Mouse (Mus musculus) lung, postnatal 36 days (tissue): ENCODE results near the gene Ifit3.
"Not testable (repeated sequence)": the region's sequence is repeated elsewhere in the genome, so short reads cannot be mapped to it uniquely, and the experiment has no call there.

Experiments used
- DNase-seq: peaks from one replicate; pipeline ENCODE4 v3.0.0; 2022; ENCODE audit warnings: mixed read lengths

Ifit3 gene

DNA sequence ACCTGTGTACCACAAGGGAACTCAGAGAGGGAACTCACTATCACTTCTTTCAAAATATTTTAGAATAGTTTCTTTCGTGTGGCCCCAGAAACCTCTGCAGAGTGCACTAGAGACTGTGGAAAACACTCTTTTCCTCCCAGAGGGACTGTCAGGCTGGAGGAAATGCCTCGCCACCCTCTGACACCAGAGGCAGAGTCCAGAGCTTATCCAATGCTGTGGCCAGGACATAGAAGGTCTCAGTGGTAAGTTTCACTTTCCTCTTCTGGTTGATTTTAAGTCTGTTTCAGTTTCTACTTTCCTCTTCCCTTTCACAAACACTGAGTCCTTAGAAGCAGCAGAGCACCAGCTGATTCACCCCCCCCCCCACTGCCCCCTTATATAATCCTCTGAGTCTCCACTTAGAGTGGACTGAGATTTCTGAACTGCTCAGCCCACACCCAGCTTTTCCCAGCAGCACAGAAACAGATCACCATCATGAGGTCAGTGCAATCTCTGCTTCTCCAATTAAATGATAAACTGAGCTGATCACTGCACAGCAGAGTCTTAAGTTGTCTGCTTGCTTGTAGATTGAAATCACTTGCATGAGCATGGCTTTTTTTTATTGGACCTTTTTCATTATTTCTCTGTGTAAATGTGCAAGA is at the start of gene Ifit3:
Gene Ifit3, plus strand, starts transcription at position 406 of the 641 bp plus-strand sequence.
- peak; percentile 54 for DNase-seq

DNA sequence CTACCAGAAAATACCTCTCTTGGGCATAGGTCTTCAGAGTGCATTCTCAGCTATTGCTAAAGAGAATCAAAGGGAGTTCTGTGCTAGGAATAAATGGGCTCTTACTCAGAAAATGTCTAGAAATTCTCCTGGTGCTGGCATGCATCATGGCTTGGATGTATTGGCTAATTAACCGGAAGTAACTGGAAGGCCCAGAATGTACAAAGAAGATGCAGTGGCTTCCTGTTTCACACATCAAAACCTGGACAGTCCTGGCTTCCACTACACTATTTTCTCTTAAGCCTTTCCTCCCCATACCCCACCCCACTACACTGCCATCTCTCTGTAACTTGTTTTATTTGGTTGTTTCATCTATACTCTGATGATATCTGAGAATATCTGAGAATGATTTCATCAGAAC is 43.9 kb upstream of the Ifit3 start:
- no peak for DNase-seq

- DNase-seq = no peak
Measured at GRCm38 (mm10) chr19:34546211-34546610, 37.1 kb upstream of the Ifit3 start.

DNA sequence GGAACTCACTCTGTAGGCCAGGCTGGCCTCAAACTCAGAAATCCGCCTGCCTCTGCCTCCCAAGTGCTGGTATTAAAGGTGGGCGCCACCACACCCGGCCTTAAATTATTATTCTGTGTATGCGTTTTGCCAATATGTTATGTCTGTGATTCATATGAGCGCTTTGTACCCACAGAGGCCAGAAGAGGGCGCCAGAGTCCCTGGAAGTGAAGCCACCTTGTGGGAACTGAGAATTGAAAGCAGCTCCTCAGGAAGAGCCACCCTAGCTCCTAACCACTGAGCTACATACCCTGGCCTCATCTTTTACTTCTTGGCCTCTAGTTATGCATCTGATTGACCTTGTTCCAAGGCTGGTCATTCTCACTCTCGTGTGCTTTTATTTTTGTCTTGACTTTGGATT is 35.4 kb upstream of the Ifit3 start:
- peak; percentile 95 for DNase-seq

DNA sequence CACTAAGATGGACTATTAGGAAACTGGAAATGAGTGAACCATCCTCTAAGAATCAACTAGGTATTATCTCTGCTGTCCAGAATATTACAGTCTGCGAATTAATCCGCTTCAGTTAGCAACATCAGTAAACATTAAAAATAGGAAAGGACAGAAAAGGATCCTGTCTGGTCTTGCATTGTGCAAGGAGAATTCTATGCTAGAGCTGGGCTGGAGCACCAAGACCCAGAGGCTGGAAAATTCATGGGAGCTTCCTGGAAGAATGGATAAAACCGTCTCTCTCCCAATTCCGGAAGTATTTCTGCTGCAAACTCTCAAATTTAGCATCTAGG is 33.2 kb upstream of the Ifit3 start:
- DNase-seq = no peak

DNA sequence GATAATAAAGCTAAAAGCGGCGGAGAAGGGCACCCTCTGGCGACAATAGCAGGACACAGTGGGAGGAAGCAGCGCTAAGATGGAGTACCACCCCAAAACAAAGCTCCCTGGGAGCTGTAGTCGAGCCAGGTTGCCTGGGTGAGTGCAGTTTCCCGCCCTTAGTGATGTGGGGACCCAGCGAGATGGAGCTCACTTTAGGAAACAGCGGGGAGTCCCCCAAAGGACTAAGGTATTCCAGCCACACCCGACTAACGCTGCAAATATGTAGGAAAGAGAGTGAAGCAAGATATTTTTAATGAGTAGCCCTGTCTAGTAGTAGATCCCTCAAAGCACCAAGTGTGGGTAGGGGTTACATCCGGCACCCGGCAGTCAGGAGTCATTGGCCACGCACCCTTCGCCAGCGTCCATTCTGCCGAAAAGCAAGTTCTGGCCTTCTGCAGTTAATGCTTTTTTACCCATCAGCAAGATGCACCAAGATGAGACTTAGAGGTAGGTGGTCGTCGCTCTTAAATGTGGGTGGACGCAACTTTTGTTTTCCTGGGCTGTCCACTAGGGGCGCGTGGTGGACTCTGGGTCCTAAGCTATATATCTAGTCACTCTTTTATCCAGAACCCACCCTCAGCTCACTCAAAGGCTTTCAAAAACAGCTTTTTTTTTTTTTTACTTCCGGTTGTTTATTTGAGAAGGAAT is 32.7 kb upstream of the Ifit3 start, which contains the start of gene Ifit2:
Gene Ifit2, plus strand, starts transcription at position 161 of the 690 bp plus-strand sequence.
- peak; percentile 84 for DNase-seq

GRCm38 (mm10) chr19:34551981-34552380 is 31.4 kb upstream of the Ifit3 start:
- DNase-seq = peak; percentile 80

GRCm38 (mm10) chr19:34553021-34553420 is 30.3 kb upstream of the Ifit3 start:
- DNase-seq = peak; percentile 54

DNA sequence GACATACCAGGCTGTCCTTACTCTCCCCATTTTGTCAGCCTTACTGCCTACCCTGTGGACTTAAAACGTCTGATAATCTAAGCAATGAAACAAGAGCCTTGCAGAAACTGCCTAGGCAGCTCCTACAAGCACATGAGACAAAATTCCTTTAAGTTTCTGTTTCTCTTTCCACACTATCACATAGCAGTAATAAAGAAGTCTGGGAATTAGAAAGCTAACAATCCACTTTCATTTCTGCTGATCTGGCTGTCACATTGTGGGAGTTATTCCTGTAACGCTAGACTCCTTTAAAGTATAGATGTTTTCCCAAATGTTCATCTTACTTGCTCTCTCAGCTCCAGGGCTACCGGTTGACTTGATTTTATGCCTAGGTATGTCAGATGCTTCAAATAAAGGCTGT is 29.8 kb upstream of the Ifit3 start:
- DNase-seq = no peak

- no peak for DNase-seq
Measured at GRCm38 (mm10) chr19:34554061-34554460, 29.3 kb upstream of the Ifit3 start.

GRCm38 (mm10) chr19:34556621-34557020 is 26.7 kb upstream of the Ifit3 start:
- peak; percentile 58 for DNase-seq

GRCm38 (mm10) chr19:34562556-34562955 is 20.8 kb upstream of the Ifit3 start:
- DNase-seq = no peak

DNA sequence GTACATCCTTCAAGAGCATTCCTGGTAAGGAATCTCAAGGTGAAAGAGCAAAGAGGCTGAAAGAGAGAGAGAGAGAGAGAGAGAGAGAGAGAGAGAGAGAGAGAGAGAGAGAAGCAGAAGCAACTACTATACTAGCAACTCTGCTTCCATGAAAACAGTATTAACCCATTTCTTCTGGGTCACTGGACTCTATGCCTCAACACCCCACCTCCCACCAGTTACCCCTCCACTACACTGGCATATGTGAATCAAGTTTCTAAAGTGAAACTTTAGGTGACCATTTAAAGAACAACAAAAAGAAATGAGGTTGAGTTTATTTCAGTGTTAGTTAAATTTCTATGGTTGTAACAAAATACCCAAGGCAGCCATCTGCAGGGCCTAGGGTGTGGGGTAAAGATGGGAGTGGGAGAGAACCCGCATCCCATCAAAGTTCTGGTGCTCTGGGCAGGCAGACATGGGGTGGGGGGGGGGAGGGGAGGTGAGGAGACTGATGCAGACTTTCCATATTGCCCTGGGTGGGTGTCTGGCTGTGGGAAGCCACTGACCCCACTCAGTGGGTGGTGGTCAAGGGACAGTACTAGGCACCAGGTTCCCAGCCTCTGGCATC is 17.1 kb upstream of the Ifit3 start:
- DNase-seq = no peak

GRCm38 (mm10) chr19:34568988-34569895 is 14.1 kb upstream of the Ifit3 start:
- DNase-seq = peak; percentile 56

- no peak for DNase-seq
Measured at GRCm38 (mm10) chr19:34569896-34570476, 13.3 kb upstream of the Ifit3 start.

DNA sequence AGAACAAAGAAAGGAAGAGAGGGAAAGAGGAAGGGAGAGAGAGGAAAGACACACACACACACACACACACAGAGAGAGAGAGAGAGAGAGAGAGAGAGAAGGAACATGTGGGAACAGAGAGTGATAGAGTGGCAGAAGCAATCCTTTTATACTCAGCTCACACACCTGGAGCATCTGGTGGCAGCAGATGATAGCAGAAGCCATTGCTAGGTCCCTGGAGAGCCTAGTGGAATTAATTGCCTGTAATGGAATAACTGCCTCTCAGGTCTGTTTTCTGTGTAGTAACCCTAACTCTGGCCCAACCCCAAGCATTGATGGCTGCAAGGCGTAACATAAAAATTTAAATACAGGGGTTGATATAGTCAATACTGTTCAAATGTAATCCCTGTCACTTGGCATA is 12.3 kb upstream of the Ifit3 start:
- DNase-seq = no peak

GRCm38 (mm10) chr19:34573650-34574049 is 9.7 kb upstream of the Ifit3 start:
- no peak for DNase-seq

GRCm38 (mm10) chr19:34577121-34577520 is 6.2 kb upstream of the Ifit3 start:
- DNase-seq = peak; percentile 80

GRCm38 (mm10) chr19:34582696-34583095 is 635 bp upstream of the Ifit3 start:
- DNase-seq = not testable (repeated sequence)

- peak; percentile 44 for DNase-seq
Measured at GRCm38 (mm10) chr19:34585740-34586458, 2.6 kb downstream of the Ifit3 start.

DNA sequence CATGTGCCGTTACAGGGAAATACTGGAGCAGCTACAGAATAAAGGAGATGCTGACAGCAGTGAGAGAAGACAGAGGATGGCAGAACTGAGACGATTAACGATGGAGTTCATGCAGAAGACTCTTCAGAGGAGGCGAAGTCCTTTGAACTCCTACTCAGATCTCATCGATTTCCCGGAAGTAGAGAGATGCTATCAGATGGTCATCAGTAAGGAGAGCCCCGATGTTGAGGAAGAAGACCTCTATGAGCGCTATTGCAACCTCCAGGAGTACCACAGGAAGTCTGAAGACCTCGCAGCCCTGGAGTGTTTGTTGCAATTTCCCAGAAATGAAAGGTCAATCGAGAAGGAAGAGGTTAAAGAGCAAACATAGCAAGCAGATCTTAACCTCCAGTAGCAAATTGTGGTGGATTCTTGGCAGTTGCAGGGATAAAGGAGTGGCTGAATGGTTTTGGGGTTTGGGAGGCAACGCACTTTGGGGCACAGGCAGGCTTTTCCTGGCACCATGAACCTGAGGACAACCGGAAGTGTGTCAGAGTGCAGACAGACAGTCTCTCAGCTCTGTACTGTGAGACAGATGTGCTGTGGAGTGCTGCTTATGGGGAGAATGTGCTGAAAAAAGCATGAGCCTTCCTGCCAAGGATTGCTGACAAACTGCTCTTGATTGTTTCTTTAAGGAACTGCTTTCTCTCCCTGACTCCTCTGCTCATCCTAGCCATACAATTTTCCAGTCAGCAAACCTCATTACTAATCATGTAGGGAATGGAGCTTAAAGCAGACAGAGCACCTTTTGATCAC is 4.8 kb downstream of the Ifit3 start:
- not testable (repeated sequence) for DNase-seq
